Mouse (Mus musculus) ES-E14 (cell line): ENCODE results near the gene Eps8l3.

ENCODE experiments used
- CHD2 ChIP-seq: IDR thresholded peaks from 2 replicates; pipeline ENCODE4 v1.6.1; 2014; ENCODE audit warnings: mild to moderate bottlenecking, low read depth, low read length, inconsistent platforms
- HCFC1 ChIP-seq: IDR thresholded peaks from 2 replicates; pipeline ENCODE4 v1.6.1; 2012; ENCODE audit warnings: low read length, inconsistent platforms, borderline replicate concordance; ENCODE audit not compliant: insufficient read depth
- MAFK ChIP-seq: IDR thresholded peaks from 2 replicates; pipeline ENCODE4 v1.6.1; 2014; ENCODE audit warnings: mild to moderate bottlenecking, low read depth, low read length, inconsistent platforms; ENCODE audit not compliant: insufficient read depth
- ZC3H11A ChIP-seq: IDR thresholded peaks from 2 replicates; pipeline ENCODE4 v1.6.1; 2012; ENCODE audit warnings: low read depth, mild to moderate bottlenecking, inconsistent platforms, low read length, borderline replicate concordance
- ZNF384 ChIP-seq: IDR thresholded peaks from 2 replicates; pipeline ENCODE4 v1.6.1; 2012; ENCODE audit warnings: low read depth, low read length, inconsistent platforms

DNA sequence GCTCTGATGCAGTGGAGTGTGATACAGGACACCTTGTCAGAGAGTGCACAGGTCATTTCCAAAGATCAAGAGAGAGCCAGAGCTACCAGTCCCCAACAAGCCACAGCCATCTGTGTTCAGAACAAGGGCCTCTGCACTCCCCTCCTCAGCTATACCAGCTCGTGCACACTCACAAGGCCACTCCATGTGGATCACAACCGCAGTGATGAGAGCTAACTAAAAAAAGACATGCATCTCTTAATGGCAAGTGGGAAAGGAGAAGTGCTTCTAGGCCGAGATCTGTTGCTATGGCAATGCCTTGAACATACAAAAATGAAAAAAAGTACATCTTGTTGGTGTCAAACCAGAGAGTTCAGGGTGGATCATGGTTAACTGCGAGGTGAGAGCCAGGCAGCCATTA, 62.8 kb downstream of the Eps8l3 start:
- TF ChIP-seq MAFK = no peak
- TF ChIP-seq ZNF384 = no peak
- TF ChIP-seq HCFC1 = no peak
- TF ChIP-seq CHD2 = no peak
- TF ChIP-seq ZC3H11A = no peak
